Mouse (Mus musculus) thymus, postnatal 0 days (tissue): ENCODE data around the gene Chic2. TPM values are rescaled to one million over a fixed set of nuclear protein-coding genes. Genes with fewer than 3 reads are reported as not detected.

Experiments used
- DNase-seq: peaks from one replicate; pipeline ENCODE4 v3.0.0-alpha.2; 2015; ENCODE audit warnings: low spot score
- polyA plus RNA-seq: library from polyadenylated mRNA; unstranded; fragments of >200 nt; fragmentation: Nextera tagmentation; extraction: Ambion mirVana; gene quantifications from 2 replicates; pipeline ENCODE4 v1.2.1, GENCODE M21; 2015

Gene Chic2
- polyA plus RNA-seq, 1 experiment from 2014 or later = 65.0 TPM

- DNase-seq = peak; percentile 74
Measured at GRCm38 (mm10) chr5:75067125-75067756, 22.7 kb upstream of the Chic2 start.

GRCm38 (mm10) chr5:75066715-75067114 lies 22.1 kb upstream of the Chic2 start:
- DNase-seq = peak; percentile 7

- DNase-seq = no peak
Measured at GRCm38 (mm10) chr5:75063177-75063576, 18.6 kb upstream of the Chic2 start.

- no peak for DNase-seq
Measured at GRCm38 (mm10) chr5:75051109-75051508, 6.5 kb upstream of the Chic2 start.

- DNase-seq = no peak
Measured at GRCm38 (mm10) chr5:75046681-75047321, 2.2 kb upstream of the Chic2 start.

- no peak for DNase-seq
Measured at GRCm38 (mm10) chr5:75045371-75045770, 797 bp upstream of the Chic2 start.

- no peak for DNase-seq
Measured at GRCm38 (mm10) chr5:75043621-75044301, 813 bp downstream of the Chic2 start.

- no peak for DNase-seq
Measured at GRCm38 (mm10) chr5:75043011-75043445, 1.5 kb downstream of the Chic2 start.

GRCm38 (mm10) chr5:75039307-75039706 lies 5.3 kb downstream of the Chic2 start:
- no peak for DNase-seq

- DNase-seq = no peak
Measured at GRCm38 (mm10) chr5:75035475-75035874, 9.1 kb downstream of the Chic2 start.

GRCm38 (mm10) chr5:75014768-75015167 lies 29.8 kb downstream of the Chic2 start:
- DNase-seq = no peak

GRCm38 (mm10) chr5:75012771-75013421 lies 31.7 kb downstream of the Chic2 start:
- no peak for DNase-seq

- no peak for DNase-seq
Measured at GRCm38 (mm10) chr5:75011985-75012738, 32.4 kb downstream of the Chic2 start.

GRCm38 (mm10) chr5:75004755-75005154 lies 39.8 kb downstream of the Chic2 start:
- no peak for DNase-seq

- no peak for DNase-seq
Measured at GRCm38 (mm10) chr5:75002109-75002508, 42.5 kb downstream of the Chic2 start.

- no peak for DNase-seq
Measured at GRCm38 (mm10) chr5:74998716-74999512, 45.7 kb downstream of the Chic2 start.

GRCm38 (mm10) chr5:74994947-74995346 lies 49.6 kb downstream of the Chic2 start:
- no peak for DNase-seq

- no peak for DNase-seq
Measured at GRCm38 (mm10) chr5:74984101-74984500, 60.5 kb downstream of the Chic2 start.

GRCm38 (mm10) chr5:74980574-74980973 lies 64.0 kb downstream of the Chic2 start:
- no peak for DNase-seq

- DNase-seq = no peak
Measured at GRCm38 (mm10) chr5:74980154-74980553, 64.4 kb downstream of the Chic2 start.
